Mouse (Mus musculus) embryonic stem cell, embryonic (primary cell): ENCODE results near the gene Col5a1.

Experiments
- CTCF ChIA-PET, 4 experiments: fragments of 300-600 bp in 2 of 4; fragments of 350-600 bp in 2 of 4; sonication (Branson Sonifier 250); formaldehyde crosslinking; loops; one replicate each; lab custom pipeline; 2022; ENCODE audit warnings: inconsistent platforms in 2 of 4; lab: Charles Lee
- POLR2A ChIA-PET, 4 experiments: fragments of 300-600 bp in 2 of 4; fragments of 350-600 bp in 2 of 4; sonication (Branson Sonifier 250); formaldehyde crosslinking; loops; one replicate each; lab custom pipeline; 2022; ENCODE audit warnings: antibody characterized with exemption in 4 of 4, inconsistent platforms in 1 of 4; lab: Charles Lee

Gene Col5a1

DNA sequence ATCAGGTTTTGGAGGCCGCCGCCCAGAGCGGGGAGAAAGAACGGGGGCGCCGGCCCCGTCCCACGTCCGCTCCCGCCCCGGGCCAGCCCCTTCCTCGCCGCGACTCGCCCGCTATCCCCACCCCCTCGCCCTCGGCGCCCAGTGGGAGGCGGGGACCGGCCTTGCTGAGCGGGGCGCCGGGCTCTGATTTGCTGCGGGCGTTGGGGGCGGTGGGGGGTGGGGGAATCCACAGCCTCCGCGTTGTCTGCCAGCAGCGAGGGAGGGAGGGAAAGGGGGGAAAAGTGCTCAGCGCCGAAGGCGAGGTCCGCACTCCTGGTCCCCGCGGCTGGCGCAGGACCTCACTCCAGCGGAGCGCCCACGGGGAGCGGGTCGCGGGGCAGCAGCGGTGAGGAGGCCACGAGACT lies at the start of gene Col5a1:
Gene Col5a1, plus strand, starts transcription at position 278 of the 404 bp plus-strand sequence.
- ChIA-PET CTCF (interaction anchor here in 2 of 4 experiments (0.6 to 2.0 kb wide), 9 partner anchors 9 to 319 kb away, joined by 3 to 6 read pairs (median 4); no protein-coding TSS in a partner anchor), POLR2A (interaction anchor here in 2 of 4 experiments (0.9 to 1.5 kb wide), 6 partner anchors 70 to 380 kb away, joined by 3 to 5 read pairs (median 3); no protein-coding TSS in a partner anchor)

DNA sequence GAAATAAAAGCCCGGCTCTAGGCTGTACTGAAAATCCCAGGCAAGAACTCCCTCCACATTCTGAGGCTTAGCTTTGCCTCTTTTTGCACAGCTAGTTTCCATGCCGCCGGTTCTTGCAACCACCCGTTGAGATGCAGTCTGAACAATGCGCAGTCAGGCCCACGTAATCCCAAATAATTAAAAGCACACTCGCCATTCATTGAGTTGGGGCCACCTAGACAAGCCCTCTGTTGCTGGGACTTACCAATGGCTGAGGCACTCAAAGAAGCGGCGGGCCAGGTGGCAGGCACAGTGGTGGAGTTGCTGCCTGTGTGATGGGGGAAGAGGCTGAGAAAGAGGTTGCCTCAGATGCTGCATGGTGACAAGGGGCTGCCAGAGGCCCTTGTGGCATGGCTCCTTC lies 48.1 kb upstream of the Col5a1 start:
- POLR2A ChIA-PET: no interaction called here
- CTCF ChIA-PET: no interaction called here

- POLR2A ChIA-PET: no interaction called here
- CTCF ChIA-PET: interaction anchor here in 1 of 4 experiments (0.6 kb wide), 1 partner anchor 529 kb away, joined by 5 read pairs; no protein-coding TSS in a partner anchor
Measured at GRCm38 (mm10) chr2:27840890-27841289, 45.3 kb upstream of the Col5a1 start.

GRCm38 (mm10) chr2:27842893-27843292 lies 43.3 kb upstream of the Col5a1 start:
- POLR2A ChIA-PET: no interaction called here
- CTCF ChIA-PET: no interaction called here

GRCm38 (mm10) chr2:27844885-27845284 lies 41.3 kb upstream of the Col5a1 start:
- POLR2A ChIA-PET: no interaction called here
- CTCF ChIA-PET: no interaction called here

GRCm38 (mm10) chr2:27847001-27847400 lies 39.2 kb upstream of the Col5a1 start:
- ChIA-PET CTCF (no interaction called here), POLR2A (no interaction called here)

GRCm38 (mm10) chr2:27847851-27848435 lies 38.3 kb upstream of the Col5a1 start:
- POLR2A ChIA-PET: no interaction called here
- CTCF ChIA-PET: no interaction called here

DNA sequence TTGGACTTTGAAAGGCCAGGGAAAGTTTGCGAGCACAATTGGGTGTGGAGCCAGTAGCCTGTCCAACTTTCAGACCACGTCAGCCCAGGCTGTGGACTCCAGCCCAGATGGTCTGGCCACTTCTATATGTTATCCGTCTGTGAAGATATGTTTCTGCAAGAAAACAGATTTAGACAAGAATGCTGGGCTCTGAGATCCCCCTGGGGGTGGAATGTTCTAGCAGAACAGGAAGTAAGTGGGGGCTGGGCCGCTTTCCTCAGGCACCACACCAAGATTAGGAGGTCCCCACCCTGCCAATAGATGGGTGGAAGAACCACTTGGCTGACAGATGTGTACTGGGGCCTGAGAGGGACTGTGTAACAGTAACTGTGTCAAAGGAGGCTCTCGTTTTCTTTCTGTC lies 37.8 kb upstream of the Col5a1 start:
- ChIA-PET POLR2A (no interaction called here), CTCF (no interaction called here)

- ChIA-PET CTCF (no interaction called here), POLR2A (no interaction called here)
Measured at GRCm38 (mm10) chr2:27858348-27858903, 27.8 kb upstream of the Col5a1 start.

DNA sequence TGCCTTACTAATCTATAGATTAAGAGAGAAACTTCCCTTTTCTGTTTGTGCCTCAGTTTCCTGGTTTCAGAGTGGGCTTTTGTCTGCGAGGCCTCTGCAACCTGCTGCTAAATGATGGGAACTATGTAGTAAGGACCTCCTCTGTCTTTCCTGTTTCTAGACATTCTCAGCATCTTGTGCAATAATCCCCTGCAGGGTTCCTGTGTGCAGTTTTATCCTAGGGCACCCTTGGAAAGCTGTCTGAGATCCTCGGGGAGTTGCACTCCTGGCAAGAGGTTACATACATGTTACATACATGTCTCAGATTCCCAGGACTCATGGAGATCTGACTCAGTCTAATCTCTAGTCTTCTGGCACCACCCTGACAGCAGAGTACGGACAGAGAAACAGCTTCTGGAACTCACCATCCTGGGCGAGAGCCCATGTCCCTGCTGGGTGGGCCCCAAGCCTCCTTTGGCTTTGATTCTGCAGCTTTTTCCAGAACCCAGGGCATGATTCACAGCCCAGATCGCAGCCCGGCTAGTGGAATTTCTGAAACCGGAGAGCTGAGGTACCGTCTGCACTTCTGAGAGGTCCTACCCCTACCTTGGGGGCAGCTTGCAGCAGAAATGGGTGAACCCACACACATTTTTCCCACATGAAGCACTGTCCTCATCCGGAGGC lies 24.5 kb upstream of the Col5a1 start:
- ChIA-PET POLR2A (no interaction called here), CTCF (no interaction called here)

DNA sequence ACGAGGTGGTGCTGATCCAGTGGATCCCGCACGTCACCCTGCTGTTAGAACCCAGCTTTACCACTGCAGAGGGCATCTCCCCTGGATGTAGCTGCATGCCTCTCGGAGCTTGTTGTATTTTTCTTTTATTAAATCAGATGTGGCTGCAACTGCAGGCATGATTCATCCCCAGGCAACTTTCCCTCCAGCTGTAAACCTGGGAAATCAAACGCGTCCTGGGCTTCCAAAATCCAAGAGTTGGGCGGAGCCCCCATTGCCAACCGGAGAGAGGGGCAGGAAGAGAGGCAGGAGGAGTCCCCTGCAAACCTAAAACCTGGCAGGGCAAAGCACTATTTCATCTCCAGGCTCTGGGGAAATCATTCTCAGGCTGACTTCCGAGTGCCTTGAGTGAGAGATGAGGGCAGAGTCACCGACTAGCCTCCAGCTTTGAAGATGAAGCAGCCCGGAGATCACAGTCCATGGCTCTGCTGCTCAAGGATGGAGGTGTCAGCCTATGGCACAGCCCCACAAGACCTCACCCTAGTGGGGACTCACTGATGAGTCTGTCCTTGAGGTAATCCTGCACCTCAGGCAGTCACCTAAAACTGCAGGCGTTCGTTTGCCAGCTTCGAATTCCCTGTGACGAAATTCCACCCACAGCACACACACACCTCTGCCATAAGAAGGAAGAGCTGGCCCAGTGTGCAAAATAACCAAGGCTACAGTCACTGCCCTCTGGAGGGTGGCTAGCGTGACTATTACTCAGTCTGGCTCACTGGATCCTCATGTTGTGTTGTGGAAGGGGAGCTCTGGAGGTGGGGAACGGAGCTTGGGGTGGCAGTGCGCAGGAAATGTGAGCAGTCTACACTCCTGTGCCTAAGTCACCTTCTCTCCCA lies 21.5 kb upstream of the Col5a1 start:
- CTCF ChIA-PET: interaction anchor here in 1 of 4 experiments (0.6 kb wide), 1 partner anchor 553 kb away, joined by 3 read pairs; no protein-coding TSS in a partner anchor
- POLR2A ChIA-PET: interaction anchor here in 1 of 4 experiments (0.7 to 1.3 kb wide), 2 partner anchors 10 to 14 kb away, joined by 3 read pairs; no protein-coding TSS in a partner anchor

GRCm38 (mm10) chr2:27870586-27870985 lies 15.6 kb upstream of the Col5a1 start:
- ChIA-PET POLR2A (interaction anchor here in 2 of 4 experiments (0.9 to 1.3 kb wide), 2 partner anchors 9 to 354 kb away, joined by 3 read pairs; no protein-coding TSS in a partner anchor), CTCF (interaction anchor here in 1 of 4 experiments (0.6 kb wide), 1 partner anchor 129 kb away, joined by 3 read pairs; no protein-coding TSS in a partner anchor)

DNA sequence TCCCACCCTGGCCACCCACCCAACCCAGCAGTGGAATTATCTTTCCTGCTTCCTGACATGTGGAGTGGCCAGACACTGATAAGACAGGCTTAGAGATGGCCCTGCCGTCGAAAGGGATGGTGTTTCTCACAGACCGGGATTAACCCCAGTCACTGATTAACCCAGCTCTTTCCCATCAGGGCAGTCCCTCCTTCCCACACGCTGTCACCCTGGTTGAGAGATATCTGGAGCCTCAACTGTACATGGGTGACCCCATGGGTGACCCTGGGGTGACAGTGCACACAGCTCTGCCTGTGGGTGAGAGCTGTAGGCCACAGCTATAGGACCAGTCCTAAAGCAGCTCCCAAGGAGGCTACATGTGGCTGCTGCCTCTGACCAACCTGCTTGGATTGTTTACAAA lies 15.2 kb upstream of the Col5a1 start:
- CTCF ChIA-PET: interaction anchor here in 2 of 4 experiments (0.6 kb wide), 2 partner anchors 53 to 129 kb away, joined by 3 read pairs; no protein-coding TSS in a partner anchor
- POLR2A ChIA-PET: no interaction called here

GRCm38 (mm10) chr2:27872276-27872675 lies 13.9 kb upstream of the Col5a1 start:
- ChIA-PET CTCF (no interaction called here), POLR2A (no interaction called here)

DNA sequence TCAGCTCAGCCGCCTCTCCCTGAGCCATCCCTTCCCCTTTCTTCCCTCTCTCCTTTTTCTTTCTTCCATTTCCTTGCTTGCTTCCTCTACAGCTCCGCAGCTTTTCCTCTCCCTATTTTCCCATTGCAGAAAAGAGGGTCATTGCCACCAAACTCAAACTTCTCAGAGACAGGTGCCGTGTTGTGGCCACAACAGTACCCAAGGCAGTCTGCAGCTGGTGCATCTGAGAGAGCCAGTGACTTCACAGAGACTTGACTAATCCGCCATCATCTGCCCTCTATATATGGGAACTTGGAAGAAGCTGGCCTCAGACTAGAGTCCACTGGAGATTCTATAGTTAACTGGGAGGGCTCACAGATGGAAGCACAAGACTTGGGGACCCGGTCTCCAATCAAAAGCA lies 13.2 kb upstream of the Col5a1 start:
- POLR2A ChIA-PET: no interaction called here
- CTCF ChIA-PET: interaction anchor here in 1 of 4 experiments (0.6 kb wide), 1 partner anchor 336 kb away, joined by 3 read pairs; no protein-coding TSS in a partner anchor

DNA sequence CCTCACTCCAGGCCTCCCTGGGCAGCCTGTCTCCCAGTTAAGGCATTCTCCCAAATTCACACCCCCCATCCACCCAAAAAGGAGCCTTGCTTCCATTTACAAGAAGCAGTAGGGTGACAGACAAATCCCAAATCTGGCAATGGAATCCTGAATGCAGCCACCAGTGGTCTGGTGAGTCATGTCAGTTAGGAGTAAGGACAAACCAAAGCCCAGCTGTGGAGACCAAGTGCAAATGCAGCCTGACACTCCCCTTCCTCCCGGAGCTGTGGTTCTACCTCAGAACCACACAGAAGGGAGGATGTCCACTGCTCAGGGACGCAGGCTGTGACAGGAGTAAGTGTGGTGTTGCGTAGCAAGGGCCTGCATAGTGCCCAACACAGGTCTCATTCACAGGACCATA lies 11.6 kb upstream of the Col5a1 start:
- ChIA-PET CTCF (no interaction called here), POLR2A (no interaction called here)

DNA sequence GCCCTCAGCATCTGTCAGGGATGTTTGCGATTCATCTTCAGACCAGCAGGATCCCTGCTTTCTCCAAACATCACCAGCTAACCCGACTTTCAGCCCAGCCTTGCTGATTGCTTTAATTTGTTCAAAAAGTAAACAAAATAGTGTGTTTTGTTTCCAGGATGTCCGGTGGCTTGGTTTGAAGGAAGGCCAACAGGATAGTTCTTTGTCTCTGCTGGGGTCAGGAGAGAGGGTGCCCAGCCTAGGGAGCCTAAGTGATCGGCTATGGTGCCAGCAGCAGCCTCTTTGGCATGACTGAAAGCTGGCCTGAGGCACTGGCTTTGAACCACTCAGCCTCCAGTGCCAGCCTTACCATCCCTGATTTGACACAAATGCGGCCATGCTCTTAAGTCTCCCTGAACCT lies 11.0 kb upstream of the Col5a1 start:
- POLR2A ChIA-PET: interaction anchor here in 1 of 4 experiments (2.2 kb wide), 1 partner anchor 10 kb away, joined by 4 read pairs; no protein-coding TSS in a partner anchor
- CTCF ChIA-PET: no interaction called here

GRCm38 (mm10) chr2:27875786-27876185 lies 10.4 kb upstream of the Col5a1 start:
- CTCF ChIA-PET: interaction anchor here in 1 of 4 experiments (0.7 kb wide), 1 partner anchor 38 kb away, joined by 3 read pairs; no protein-coding TSS in a partner anchor
- POLR2A ChIA-PET: interaction anchor here in 1 of 4 experiments (2.2 kb wide), 1 partner anchor 10 kb away, joined by 4 read pairs; no protein-coding TSS in a partner anchor
